Mouse (Mus musculus) hematopoietic multipotent progenitor cell, adult 10-12 weeks (in vitro differentiated cells): Measurements from ENCODE around the gene Fam151a. TPM values are rescaled to one million over a fixed set of nuclear protein-coding genes. Genes with fewer than 3 reads are reported as not detected.

ENCODE experiments used
- polyA plus RNA-seq: library from polyadenylated mRNA; stranded (reverse); fragments of >175 nt; gene quantifications from 2 replicates; pipeline ENCODE4 v1.2.3, GENCODE M21; 2012; ENCODE audit warnings: low replicate concordance

Fam151a gene
- not detected in 2 replicates for polyA plus RNA-seq

DNA sequence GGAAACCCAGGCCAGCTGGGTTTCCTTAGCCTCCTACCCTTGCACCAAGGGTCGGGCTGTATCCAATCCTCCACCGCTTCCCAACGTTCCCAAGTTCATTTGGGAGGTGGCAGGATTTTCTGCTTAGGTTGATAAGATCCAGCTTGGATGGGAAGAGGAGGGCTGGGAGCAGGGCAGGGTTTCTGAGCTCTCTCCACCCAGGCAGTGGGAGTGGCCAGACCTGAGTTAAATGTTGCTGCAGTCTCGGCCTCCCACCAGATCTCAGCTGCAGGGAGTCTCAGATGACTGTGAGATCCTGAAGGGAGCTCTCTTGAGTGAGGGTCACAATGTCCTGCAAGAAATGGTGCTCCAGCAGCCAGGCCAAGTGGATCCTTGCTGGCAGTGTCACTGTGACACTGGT, at the start of gene Fam151a:
Gene Fam151a (plus strand): TSS at position 254 of the 400 bp plus-strand sequence.

DNA sequence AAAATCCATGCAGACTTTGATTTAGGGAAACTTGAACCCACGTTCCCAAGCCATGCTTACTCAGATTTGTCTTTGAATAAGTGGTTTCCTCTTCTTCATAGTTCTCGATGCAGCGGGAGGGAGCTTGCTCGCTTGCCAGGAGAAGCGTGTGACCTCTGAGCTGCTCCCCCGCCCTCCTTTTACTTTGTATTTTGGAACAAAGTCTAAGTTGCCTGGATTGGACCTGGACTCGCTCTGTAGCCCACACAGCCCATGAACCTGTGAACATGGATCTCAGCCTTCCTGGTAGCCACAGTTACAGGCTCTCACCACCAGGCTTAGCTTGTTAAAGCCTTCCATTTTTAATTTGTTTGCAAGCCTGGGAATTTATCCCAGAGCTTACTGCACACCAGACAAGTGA, 2.9 kb upstream of the Fam151a start, which contains the start of gene Mroh7:
Gene Mroh7 (minus strand): TSS at position 112 of the 400 bp plus-strand sequence.

Other genes starting within 250 kb of the Fam151a start
- not detected in 2 replicates for gene Bsnd, start 241.6 kb upstream of the Fam151a start, polyA plus RNA-seq
- 13.8 and 14.6 TPM in 2 replicates for gene Dhcr24, start 172.9 kb upstream of the Fam151a start, polyA plus RNA-seq
- gene Lexm, start 116.6 kb upstream of the Fam151a start, polyA plus RNA-seq: not detected in 2 replicates
- not detected in 2 replicates for gene Ttc22, start 111.5 kb upstream of the Fam151a start, polyA plus RNA-seq
- 2.2 and 4.6 TPM in 2 replicates for gene Pars2, start 82.8 kb upstream of the Fam151a start, polyA plus RNA-seq
- gene Ttc4, start 54.9 kb upstream of the Fam151a start, polyA plus RNA-seq: 2.8 and 19.9 TPM in 2 replicates
- 0.23 and 0.28 TPM in 2 replicates for gene Mroh7, start 3.0 kb upstream of the Fam151a start, polyA plus RNA-seq
- gene Acot11, start 71.1 kb downstream of the Fam151a start, polyA plus RNA-seq: 2.4 and 5.9 TPM in 2 replicates
- 138 and 160 TPM in 2 replicates for gene Ssbp3, start 176.8 kb downstream of the Fam151a start, polyA plus RNA-seq